Mouse (Mus musculus) left cerebral cortex, adult 11 months (tissue): Measurements from ENCODE around the gene Clec16a.

Experiments used
- DNase-seq: peaks from one replicate; pipeline ENCODE4 v3.0.0; 2022; ENCODE audit warnings: low spot score

Clec16a gene

GRCm38 (mm10) chr16:10544995-10545622 is at the start of gene Clec16a:
Gene Clec16a (plus strand): TSS chr16:10545339.
- peak; percentile 93 for DNase-seq

GRCm38 (mm10) chr16:10495824-10496298 is 49.3 kb upstream of the Clec16a start:
- no peak for DNase-seq

GRCm38 (mm10) chr16:10498096-10498602 is 47.0 kb upstream of the Clec16a start:
- DNase-seq: no peak

GRCm38 (mm10) chr16:10499122-10499521 is 46.0 kb upstream of the Clec16a start:
- no peak for DNase-seq

GRCm38 (mm10) chr16:10501865-10502264 is 43.3 kb upstream of the Clec16a start:
- no peak for DNase-seq

- no peak for DNase-seq
Observed at GRCm38 (mm10) chr16:10503058-10503457, 42.1 kb upstream of the Clec16a start.

GRCm38 (mm10) chr16:10507445-10507844 is 37.7 kb upstream of the Clec16a start:
- no peak for DNase-seq

- no peak for DNase-seq
Observed at GRCm38 (mm10) chr16:10508691-10509090, 36.4 kb upstream of the Clec16a start.

GRCm38 (mm10) chr16:10510477-10511133 is 34.5 kb upstream of the Clec16a start:
- no peak for DNase-seq

- DNase-seq: no peak
Observed at GRCm38 (mm10) chr16:10511134-10511520, 34.0 kb upstream of the Clec16a start.

- no peak for DNase-seq
Observed at GRCm38 (mm10) chr16:10515953-10516572, 29.1 kb upstream of the Clec16a start.

GRCm38 (mm10) chr16:10518030-10518429 is 27.1 kb upstream of the Clec16a start:
- no peak for DNase-seq

- DNase-seq: no peak
Observed at GRCm38 (mm10) chr16:10520908-10521614, 24.1 kb upstream of the Clec16a start.

GRCm38 (mm10) chr16:10522811-10523210 is 22.3 kb upstream of the Clec16a start:
- no peak for DNase-seq

GRCm38 (mm10) chr16:10523650-10524049 is 21.5 kb upstream of the Clec16a start:
- DNase-seq: no peak

GRCm38 (mm10) chr16:10524866-10525609 is 20.1 kb upstream of the Clec16a start:
- DNase-seq: no peak

GRCm38 (mm10) chr16:10525610-10525980 is 19.5 kb upstream of the Clec16a start:
- no peak for DNase-seq

GRCm38 (mm10) chr16:10527046-10527644 is 18.0 kb upstream of the Clec16a start:
- DNase-seq: no peak

GRCm38 (mm10) chr16:10528382-10528781 is 16.8 kb upstream of the Clec16a start:
- DNase-seq: no peak

- no peak for DNase-seq
Observed at GRCm38 (mm10) chr16:10530179-10530578, 15.0 kb upstream of the Clec16a start.

GRCm38 (mm10) chr16:10533781-10534180 is 11.4 kb upstream of the Clec16a start:
- no peak for DNase-seq
